In genomic region chr6:114917770-114918635, GRCm38 (mm10) we compare ENCODE assay signal across 8 mouse cellular contexts. TPM values are rescaled to one million over a fixed set of nuclear protein-coding genes. Genes with fewer than 3 reads are reported as not detected.
DNase-seq lines count a peak whose midpoint lies in the region; ATAC-seq and TF ChIP-seq lines count a peak whose summit lies in the region.

No protein-coding gene starts in this region.

- no peak overlapping the region for H3K4me3 ChIP-seq in spleen, adult 2 months (ENCODE audit: extremely low read depth, insufficient read depth, insufficient read length)
- H3K4me3 ChIP-seq in heart, postnatal 0 days (ENCODE audit: low read depth, low read length): peak overlapping the region; percentile 89
- no peak overlapping the region for H3K4me3 ChIP-seq in cerebellum, adult 2 months (replicated peaks; ENCODE audit: insufficient read depth, low read depth, low read length)

- peak overlapping the region; percentile 42 for H3K27ac ChIP-seq in spleen, adult 2 months (ENCODE audit: insufficient read depth, low read length)
- peak overlapping the region; percentile 69 for H3K27ac ChIP-seq in heart, postnatal 0 days (ENCODE audit: low read depth)
- H3K27ac ChIP-seq in cerebellum, adult 2 months (ENCODE audit: insufficient read depth, low read length): no peak overlapping the region

- no peak for TF ChIP-seq POLR2A in spleen, adult 2 months (IDR thresholded peaks at IDR 0.05; ENCODE audit: low read depth, low read length)
- no peak for TF ChIP-seq POLR2A in cerebellum, adult 2 months (IDR thresholded peaks at IDR 0.05; ENCODE audit: borderline replicate concordance, insufficient read depth, low read length)

- peak overlapping the region; percentile 35; the same call in 1 of the 2 replicates for H3K9ac ChIP-seq in heart, postnatal 0 days (replicated peaks; ENCODE audit: low read depth, low read length)

- H3K4me1 ChIP-seq in spleen, adult 2 months (ENCODE audit: control insufficient read depth, insufficient read depth, insufficient read length): peaks cover 37% of the 10 kb centered on the region; the same call in 1 of the 2 replicates
- peaks cover 67% of the 10 kb centered on the region for H3K4me1 ChIP-seq in heart, postnatal 0 days (ENCODE audit: control insufficient read depth, insufficient read depth)
- no peaks in the 10 kb centered on the region; the same call in 1 of the 2 replicates for H3K4me1 ChIP-seq in cerebellum, adult 2 months (ENCODE audit: control insufficient read depth, insufficient read depth, low read length)

- TF ChIP-seq CTCF in spleen, adult 2 months (IDR thresholded peaks at IDR 0.05; ENCODE audit: extremely low read depth, insufficient read depth, insufficient read length, insufficient replicate concordance): no peak
- TF ChIP-seq CTCF in heart, postnatal 0 days (IDR thresholded peaks at IDR 0.05; ENCODE audit: low read depth): no peak
- no peak for TF ChIP-seq CTCF in cerebellum, adult 2 months (IDR thresholded peaks at IDR 0.05; ENCODE audit: borderline replicate concordance, insufficient read depth, low read depth, low read length)

- TF ChIP-seq EP300 in heart, postnatal 0 days (IDR thresholded peaks at IDR 0.05; ENCODE audit: low read depth): no peak

- no peaks in the 10 kb centered on the region for H3K9me3 ChIP-seq in heart, postnatal 0 days (replicated peaks; ENCODE audit: control insufficient read depth, low read length)

- H3K27me3 ChIP-seq in spleen, adult 2 months (ENCODE audit: control insufficient read depth, insufficient read depth, low read length): no peaks in the 10 kb centered on the region
- H3K27me3 ChIP-seq in heart, postnatal 0 days (ENCODE audit: control insufficient read depth, insufficient read depth, low read length): no peaks in the 10 kb centered on the region
- H3K27me3 ChIP-seq in cerebellum, adult 2 months (ENCODE audit: control insufficient read depth, insufficient read depth, low read length): no peaks in the 10 kb centered on the region

- ATAC-seq in heart, postnatal 0 days (ENCODE audit: insufficient read depth, low read depth): no peak
- peak; percentile 16 for ATAC-seq in megakaryocyte, adult 5-6 weeks (ENCODE audit: poor library complexity, severe bottlenecking)

- WGBS in spleen, adult 2 months: 39% methylated on average over 14 of the region's 14 CpGs
- WGBS in heart, postnatal 0 days: 52% methylated on average over 14 of the region's 14 CpGs
- 68% methylated on average over 14 of the region's 14 CpGs for WGBS in cerebellum, adult 2 months

- no peak for DNase-seq in spleen, adult 2 months (ENCODE audit: low read depth in 1 of 2, low spot score in 2 of 2)
- no peak for DNase-seq in spleen, adult 18-20 months
- DNase-seq in heart, postnatal 0 days (ENCODE audit: low spot score): no peak
- peak; percentile 75 for DNase-seq in kidney, postnatal 14 days
- DNase-seq in cerebellum, postnatal 4 days (ENCODE audit: low spot score in 2 of 2): no peak
- DNase-seq in cerebellum, adult 2 months: no peak
- DNase-seq in thymus, postnatal 36 days: no peak

- H3K4me2 ChIP-seq in heart, postnatal 0 days (ENCODE audit: low read depth, low read length): peak overlapping the region; percentile 78

- no peaks in the 10 kb centered on the region for H3K36me3 ChIP-seq in spleen, adult 2 months (ENCODE audit: control insufficient read depth, insufficient read depth, low read length)
- 0 out of 2 replicates have a peak, but pooled peaks cover 3% of the 10 kb centered on the region for H3K36me3 ChIP-seq in heart, postnatal 0 days (replicated peaks; ENCODE audit: control insufficient read depth, insufficient read depth, low read length)

RNA-seq across cellular contexts. Expression of gene Vgll4, which starts 51.8 kb away (rescaled TPM):
- 36.1 and 43.6 TPM in 2 replicates for polyA plus RNA-seq in spleen, adult 2 months (2012; rRNA removed)
- total RNA-seq in heart, postnatal 0 days (2014; rRNA removed; ENCODE audit: low replicate concordance): 50.9 and 52.2 TPM in 2 replicates
- polyA plus RNA-seq in heart, postnatal 0 days (2015; fragmentation: Nextera tagmentation; extraction: Ambion mirVana): 38.8 and 41.5 TPM in 2 replicates
- total RNA-seq in megakaryocyte, adult 5-6 weeks (2015): 9.4 and 9.7 TPM in 2 replicates
- total RNA-seq in megakaryocyte, adult 5-6 weeks (2017): 26.4 and 29.7 TPM in 2 replicates
- 22.3 and 23.9 TPM in 2 replicates for polyA plus RNA-seq in cerebellum, adult 2 months (2012; rRNA removed)
